Mouse (Mus musculus) ES-E14 (cell line): ENCODE measurements at regions not wholly inside any gene's neighbourhood (a gene's known extent, or its start where the extent isn't known, plus 50 kb on each side); places are given as distances from the start of the nearest gene placed in this dataset.

Experiments used
- DNase-seq: peaks from one replicate; pipeline ENCODE4 v3.0.0-alpha.2; 2013; ENCODE audit warnings: low read depth, low spot score
- H3K27ac ChIP-seq: 2 replicates; pipeline ENCODE4 v1.5.1; 2012; ENCODE audit warnings: low read depth, mild to moderate bottlenecking, low read length, moderate library complexity, mixed read lengths; ENCODE audit not compliant: poor library complexity, insufficient read depth, severe bottlenecking
- H3K36me3 ChIP-seq: 2 replicates; pipeline ENCODE4 v1.6.1; 2012; ENCODE audit warnings: mild to moderate bottlenecking, low read length, moderate library complexity, mixed read lengths; ENCODE audit not compliant: control insufficient read depth, poor library complexity, insufficient read depth, severe bottlenecking
- H3K4me1 ChIP-seq, 2 experiments: fragments of 150-350 bp in 1 of 2; sonication (generic) in 1 of 2; 2 replicates each; pipeline ENCODE4 v1.6.1; 2012; ENCODE audit warnings: low read length in 2 of 2, mild to moderate bottlenecking in 1 of 2, mixed read lengths in 1 of 2; ENCODE audit not compliant: control insufficient read depth in 2 of 2, insufficient read depth in 2 of 2, poor library complexity in 1 of 2
- H3K4me3 ChIP-seq, 2 experiments: fragments of 150-350 bp in 1 of 2; sonication (generic) in 1 of 2; 2 replicates each; pipeline ENCODE4 v1.5.1; 2012; ENCODE audit warnings: low read length in 2 of 2, low read depth in 1 of 2, mild to moderate bottlenecking in 1 of 2, mixed read lengths in 1 of 2; ENCODE audit not compliant: insufficient read depth in 1 of 2, poor library complexity in 1 of 2, severe bottlenecking in 1 of 2
- H3K9ac ChIP-seq: 2 replicates; pipeline ENCODE4 v1.6.1; 2012; ENCODE audit warnings: low read depth, mild to moderate bottlenecking, low read length, mixed read lengths; ENCODE audit not compliant: poor library complexity, insufficient read depth, severe bottlenecking
- H3K9me3 ChIP-seq: fragments of 150-350 bp; sonication (generic); 2 replicates; pipeline ENCODE4 v1.6.1; 2012; ENCODE audit warnings: low read depth, mild to moderate bottlenecking, low read length; ENCODE audit not compliant: control insufficient read depth, insufficient read depth
- CHD2 ChIP-seq: IDR thresholded peaks from 2 replicates; pipeline ENCODE4 v1.6.1; 2014; ENCODE audit warnings: mild to moderate bottlenecking, low read depth, low read length, inconsistent platforms
- HCFC1 ChIP-seq: IDR thresholded peaks from 2 replicates; pipeline ENCODE4 v1.6.1; 2012; ENCODE audit warnings: low read length, inconsistent platforms, borderline replicate concordance; ENCODE audit not compliant: insufficient read depth
- MAFK ChIP-seq: IDR thresholded peaks from 2 replicates; pipeline ENCODE4 v1.6.1; 2014; ENCODE audit warnings: mild to moderate bottlenecking, low read depth, low read length, inconsistent platforms; ENCODE audit not compliant: insufficient read depth
- ZC3H11A ChIP-seq: IDR thresholded peaks from 2 replicates; pipeline ENCODE4 v1.6.1; 2012; ENCODE audit warnings: low read depth, mild to moderate bottlenecking, inconsistent platforms, low read length, borderline replicate concordance
- ZNF384 ChIP-seq: IDR thresholded peaks from 2 replicates; pipeline ENCODE4 v1.6.1; 2012; ENCODE audit warnings: low read depth, low read length, inconsistent platforms
- in situ Hi-C, 2 experiments: fragments of 600-800 bp; cut with MboI; formaldehyde crosslinking; loops; one replicate each; pipeline ENCODE4 v1.15.1; 2025; ENCODE audit warnings: low sequenced_read_pairs in 2 of 2, inconsistent platforms in 1 of 2; ENCODE audit not compliant: unreplicated experiment in 2 of 2

DNA sequence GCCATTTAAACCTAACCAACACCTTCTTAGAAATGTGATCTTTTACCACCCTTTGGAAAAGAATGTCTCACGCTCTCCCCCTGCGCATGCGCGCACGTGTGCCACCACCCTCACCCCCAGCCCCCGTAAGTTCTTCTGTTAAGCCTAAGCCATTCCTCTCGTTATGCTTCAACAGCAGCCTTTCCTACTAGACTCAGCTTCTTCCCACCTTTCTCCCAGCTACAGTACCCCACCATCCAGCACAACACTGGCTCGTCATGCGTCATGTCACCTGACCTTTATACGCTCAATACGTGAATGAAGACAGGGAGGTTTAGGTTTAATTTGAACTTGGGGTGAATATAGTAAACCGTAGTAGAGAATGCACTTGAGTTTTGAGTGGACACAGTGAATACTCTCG lies 55.8 kb upstream of the Mpp6 start:
- H3K9me3 ChIP-seq, result no peaks in the 10 kb centered on the region
- no peak overlapping the region for H3K9ac ChIP-seq
- H3K4me3 ChIP-seq, result no peak overlapping the region
- H3K36me3 ChIP-seq, result no peaks in the 10 kb centered on the region
- TF ChIP-seq CHD2 (no peak), ZC3H11A (no peak), HCFC1 (no peak), MAFK (no peak), ZNF384 (no peak)
- no peaks in the 10 kb centered on the region for H3K4me1 ChIP-seq
- no peak for DNase-seq
- no peak overlapping the region for H3K27ac ChIP-seq
- in situ Hi-C loops, result no loop called here

DNA sequence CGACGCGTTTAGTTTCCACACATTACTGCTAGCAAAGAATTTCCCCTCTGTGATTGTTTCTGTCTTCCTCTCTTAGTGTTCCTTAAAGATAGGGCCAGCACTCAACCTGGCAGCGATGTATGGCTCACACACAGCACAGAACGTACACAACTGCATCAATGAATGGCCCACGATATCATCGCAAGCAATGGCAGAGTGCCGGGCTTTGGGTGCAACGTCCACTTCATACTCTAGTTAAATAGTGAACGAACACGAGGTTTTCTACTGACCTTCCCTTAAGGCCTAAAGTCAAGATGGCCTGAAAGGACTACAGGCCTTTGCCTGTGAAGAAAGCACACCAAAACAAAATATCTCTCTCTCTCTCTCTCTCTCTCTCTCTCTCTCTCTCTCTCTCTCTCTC lies 51.4 kb upstream of the Mpp6 start:
- TF ChIP-seq ZC3H11A, result no peak
- no peak for TF ChIP-seq ZNF384
- no peak for TF ChIP-seq HCFC1
- TF ChIP-seq MAFK, result no peak
- no peak for TF ChIP-seq CHD2
- Histone ChIP-seq H3K4me3 (no peak overlapping the region), H3K9ac (no peak overlapping the region), H3K9me3 (no peaks in the 10 kb centered on the region), H3K36me3 (no peaks in the 10 kb centered on the region), H3K4me1 (no peaks in the 10 kb centered on the region), H3K27ac (no peak overlapping the region)
- DNase-seq, result no peak
- in situ Hi-C loops, result no loop called here

DNA sequence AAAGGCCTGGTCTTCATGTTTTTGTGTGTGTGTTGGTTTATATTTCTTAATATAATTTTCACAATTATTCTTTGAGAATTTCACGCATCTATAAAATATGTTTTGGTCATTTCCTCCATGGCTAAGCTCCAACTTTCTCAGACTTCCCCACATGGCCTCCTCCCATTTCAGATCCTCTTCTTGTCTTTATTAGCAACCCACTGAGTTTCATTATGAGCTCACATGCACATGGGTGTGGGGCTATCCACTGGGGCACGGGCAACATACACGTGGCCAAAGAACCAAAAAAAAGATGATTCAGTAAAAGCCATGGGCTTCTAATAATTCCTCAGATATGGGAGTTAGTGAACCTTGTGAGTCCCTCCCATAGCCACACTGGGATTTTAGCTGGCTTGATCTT lies 50.1 kb upstream of the Mpp6 start:
- Histone ChIP-seq H3K36me3 (no peaks in the 10 kb centered on the region), H3K4me3 (no peak overlapping the region), H3K4me1 (no peaks in the 10 kb centered on the region), H3K9me3 (no peaks in the 10 kb centered on the region), H3K27ac (no peak overlapping the region), H3K9ac (no peak overlapping the region)
- no peak for TF ChIP-seq ZNF384
- no peak for TF ChIP-seq HCFC1
- TF ChIP-seq MAFK, result no peak
- TF ChIP-seq ZC3H11A, result no peak
- TF ChIP-seq CHD2, result no peak
- in situ Hi-C loops, result no loop called here
- DNase-seq, result no peak
